Mouse (Mus musculus): Measurements from ENCODE around the gene Robo3. TPM values are rescaled to one million over a fixed set of nuclear protein-coding genes. Genes with fewer than 3 reads are reported as not detected.

Gene Robo3
- polyA plus RNA-seq, 1 experiment from 2014 or later = 0.26 TPM

- Histone ChIP-seq H3K4me1 (peaks cover 10% of the 10 kb centered on the region), H3K27me3 (replicated peaks) (peaks cover 37% of the 10 kb centered on the region), H3K4me2 (peak overlapping the region; percentile 68), H3K4me3 (peak overlapping the region; percentile 39), H3K9ac (no peak overlapping the region), H3K27ac (no peak overlapping the region), H3K9me3 (replicated peaks) (no peaks in the 10 kb centered on the region), H3K36me3 (no peaks in the 10 kb centered on the region)
- WGBS (ENCODE audit: insufficient replicate concordance) = under 1% methylated on average over 27 of the region's 27 CpGs
- ATAC-seq = peak; percentile 83
These were observed 12.4 kb downstream of the Robo3 start for GRCm38 (mm10) chr9:37420676-37421075.

GRCm38 (mm10) chr9:37418791-37419190 is 14.3 kb downstream of the Robo3 start:
- peaks cover 28% of the 10 kb centered on the region for H3K27me3 ChIP-seq (replicated peaks)
- H3K27ac ChIP-seq = no peak overlapping the region
- H3K9ac ChIP-seq = no peak overlapping the region
- H3K9me3 ChIP-seq (replicated peaks) = no peaks in the 10 kb centered on the region
- no peaks in the 10 kb centered on the region for H3K36me3 ChIP-seq
- no peak overlapping the region for H3K4me2 ChIP-seq
- WGBS (ENCODE audit: insufficient replicate concordance) = 48% methylated on average over 4 of the region's 4 CpGs
- ATAC-seq = no peak
- H3K4me1 ChIP-seq = peaks cover 10% of the 10 kb centered on the region
- no peak overlapping the region for H3K4me3 ChIP-seq

GRCm38 (mm10) chr9:37414666-37415065 is 18.4 kb downstream of the Robo3 start:
- Histone ChIP-seq H3K4me3 (no peak overlapping the region), H3K4me2 (no peak overlapping the region), H3K9me3 (replicated peaks) (no peaks in the 10 kb centered on the region), H3K27me3 (replicated peaks) (peaks cover 13% of the 10 kb centered on the region), H3K27ac (no peak overlapping the region), H3K4me1 (no peaks in the 10 kb centered on the region), H3K36me3 (no peaks in the 10 kb centered on the region), H3K9ac (no peak overlapping the region)
- no peak for ATAC-seq
- 52% methylated on average over 3 of the region's 3 CpGs for WGBS (ENCODE audit: insufficient replicate concordance)

GRCm38 (mm10) chr9:37412989-37413388 is 20.1 kb downstream of the Robo3 start:
- H3K9me3 ChIP-seq (replicated peaks) = no peaks in the 10 kb centered on the region
- H3K36me3 ChIP-seq = no peaks in the 10 kb centered on the region
- H3K9ac ChIP-seq = no peak overlapping the region
- 43% methylated on average over 3 of the region's 3 CpGs for WGBS (ENCODE audit: insufficient replicate concordance)
- no peak overlapping the region for H3K4me3 ChIP-seq
- H3K27ac ChIP-seq = no peak overlapping the region
- no peaks in the 10 kb centered on the region for H3K4me1 ChIP-seq
- no peak for ATAC-seq
- peaks cover 19% of the 10 kb centered on the region for H3K27me3 ChIP-seq (replicated peaks)
- no peak overlapping the region for H3K4me2 ChIP-seq

- Histone ChIP-seq H3K27ac (no peak overlapping the region), H3K4me3 (no peak overlapping the region), H3K4me1 (no peaks in the 10 kb centered on the region), H3K36me3 (no peaks in the 10 kb centered on the region), H3K27me3 (replicated peaks) (peaks cover 29% of the 10 kb centered on the region), H3K9ac (no peak overlapping the region), H3K4me2 (no peak overlapping the region), H3K9me3 (replicated peaks) (no peaks in the 10 kb centered on the region)
- WGBS (ENCODE audit: insufficient replicate concordance) = 54% methylated on average over 8 of the region's 8 CpGs
- no peak for ATAC-seq
These were observed 23.2 kb downstream of the Robo3 start for GRCm38 (mm10) chr9:37409698-37410445.

- H3K36me3 ChIP-seq = no peaks in the 10 kb centered on the region
- 18% methylated on average over 19 of the region's 19 CpGs for WGBS (ENCODE audit: insufficient replicate concordance)
- H3K4me1 ChIP-seq = no peaks in the 10 kb centered on the region
- no peak overlapping the region for H3K4me3 ChIP-seq
- H3K27me3 ChIP-seq (replicated peaks) = peaks cover 29% of the 10 kb centered on the region
- H3K9me3 ChIP-seq (replicated peaks) = no peaks in the 10 kb centered on the region
- H3K4me2 ChIP-seq = no peak overlapping the region
- no peak for ATAC-seq
- no peak overlapping the region for H3K27ac ChIP-seq
- H3K9ac ChIP-seq = no peak overlapping the region
These were observed 25.1 kb downstream of the Robo3 start for GRCm38 (mm10) chr9:37407850-37408502.

- Histone ChIP-seq H3K4me3 (no peak overlapping the region), H3K9me3 (replicated peaks) (no peaks in the 10 kb centered on the region), H3K27me3 (replicated peaks) (peaks cover 29% of the 10 kb centered on the region), H3K36me3 (no peaks in the 10 kb centered on the region), H3K4me2 (no peak overlapping the region), H3K9ac (no peak overlapping the region), H3K4me1 (no peaks in the 10 kb centered on the region), H3K27ac (no peak overlapping the region)
- ATAC-seq = 0 out of 2 replicates have a peak, but pooled peaks have one; percentile 21
- 0% methylated on average over 1 of the region's 1 CpGs for WGBS (ENCODE audit: insufficient replicate concordance)
These were observed 26.7 kb downstream of the Robo3 start for GRCm38 (mm10) chr9:37406372-37406771.

- Histone ChIP-seq H3K4me2 (peak overlapping the region; percentile 17; the same call in 1 of the 2 replicates), H3K4me1 (no peaks in the 10 kb centered on the region), H3K27me3 (replicated peaks) (peaks cover 11% of the 10 kb centered on the region), H3K4me3 (no peak overlapping the region), H3K36me3 (no peaks in the 10 kb centered on the region), H3K9ac (no peak overlapping the region), H3K9me3 (replicated peaks) (no peaks in the 10 kb centered on the region), H3K27ac (no peak overlapping the region)
- 71% methylated on average over 7 of the region's 7 CpGs for WGBS (ENCODE audit: insufficient replicate concordance)
- no peak for ATAC-seq
These were observed 30.0 kb downstream of the Robo3 start for GRCm38 (mm10) chr9:37403011-37403410.

- H3K27ac ChIP-seq = no peak overlapping the region
- H3K9me3 ChIP-seq (replicated peaks) = no peaks in the 10 kb centered on the region
- H3K4me1 ChIP-seq = no peaks in the 10 kb centered on the region
- H3K36me3 ChIP-seq = no peaks in the 10 kb centered on the region
- H3K4me3 ChIP-seq = no peak overlapping the region; the same call in 1 of the 2 replicates
- H3K4me2 ChIP-seq = no peak overlapping the region
- no peak for ATAC-seq
- 71% methylated on average over 7 of the region's 7 CpGs for WGBS (ENCODE audit: insufficient replicate concordance)
- H3K27me3 ChIP-seq (replicated peaks) = peaks cover 7% of the 10 kb centered on the region; the same call in 1 of the 2 replicates
- H3K9ac ChIP-seq = no peak overlapping the region
These were observed 30.5 kb downstream of the Robo3 start for GRCm38 (mm10) chr9:37402501-37402900.

GRCm38 (mm10) chr9:37401802-37402201 is 31.2 kb downstream of the Robo3 start, which contains the start of gene Robo4:
Gene Robo4, plus strand, starts transcription at chr9:37401897.
- peak within 1 kb of the TSS; percentile 4; the same call in 1 of the 2 replicates for H3K4me3 ChIP-seq
- H3K9me3 ChIP-seq (replicated peaks) = no peaks in the 10 kb centered on the region
- H3K27me3 ChIP-seq (replicated peaks) = peaks cover under 1% of the 10 kb centered on the region; the same call in 1 of the 2 replicates
- no peak within 1 kb of the TSS for H3K4me2 ChIP-seq
- H3K4me1 ChIP-seq = no peaks in the 10 kb centered on the region
- WGBS (ENCODE audit: insufficient replicate concordance) = 11% methylated on average over 7 of the region's 7 CpGs
- H3K27ac ChIP-seq = 0 out of 2 replicates have a peak within 1 kb of the TSS, but pooled peaks have one; percentile 22
- no peak within 1 kb of the TSS; the same call in 1 of the 2 replicates for H3K9ac ChIP-seq
- ATAC-seq = no peak
- no peaks in the 10 kb centered on the region for H3K36me3 ChIP-seq

GRCm38 (mm10) chr9:37400585-37400984 is 32.5 kb downstream of the Robo3 start:
- H3K4me3 ChIP-seq = no peak overlapping the region
- H3K36me3 ChIP-seq = no peaks in the 10 kb centered on the region
- no peak overlapping the region for H3K9ac ChIP-seq
- no peaks in the 10 kb centered on the region for H3K9me3 ChIP-seq (replicated peaks)
- H3K4me2 ChIP-seq = no peak overlapping the region
- no peaks in the 10 kb centered on the region; the same call in 1 of the 2 replicates for H3K27me3 ChIP-seq (replicated peaks)
- H3K27ac ChIP-seq = no peak overlapping the region
- ATAC-seq = no peak; the same call in 1 of the 2 replicates
- H3K4me1 ChIP-seq = no peaks in the 10 kb centered on the region
- 63% methylated on average over 2 of the region's 2 CpGs for WGBS (ENCODE audit: insufficient replicate concordance)

GRCm38 (mm10) chr9:37393482-37394131 is 39.4 kb downstream of the Robo3 start:
- Histone ChIP-seq H3K4me3 (no peak overlapping the region), H3K4me2 (no peak overlapping the region), H3K27me3 (replicated peaks) (no peaks in the 10 kb centered on the region), H3K36me3 (no peaks in the 10 kb centered on the region), H3K9ac (no peak overlapping the region), H3K27ac (no peak overlapping the region), H3K4me1 (no peaks in the 10 kb centered on the region), H3K9me3 (replicated peaks) (no peaks in the 10 kb centered on the region)
- ATAC-seq = no peak
- WGBS (ENCODE audit: insufficient replicate concordance) = 54% methylated on average over 8 of the region's 8 CpGs

Data from liver, embryonic 12.5 days (tissue).